Mouse (Mus musculus) megakaryocyte-erythroid progenitor cell, adult 5-6 weeks (primary cell): ENCODE data around the gene Spo11. TPM values are rescaled to one million over a fixed set of nuclear protein-coding genes. Genes with fewer than 3 reads are reported as not detected.
A peak's percentile ranks its signal among the peaks of the same experiment; 100 is the strongest.

ENCODE experiments used
- ATAC-seq: replicated peaks from 2 replicates; pipeline ENCODE4 v1.8.0; 2016; ENCODE audit warnings: mild to moderate bottlenecking, inconsistent platforms; ENCODE audit not compliant: severe bottlenecking, poor library complexity, low FRiP score, low TSS enrichment
- total RNA-seq, 2 experiments: library from RNA; stranded (forward) in 1 of 2; stranded (reverse) in 1 of 2; fragments of 200-1000, 215-1000 nt in 1 of 2; fragments of >200 nt in 1 of 2; fragmentation: Nextera tagmentation in 1 of 2; gene quantifications; 2 replicates each; pipeline ENCODE4 v1.2.3; 2014 to 2017

The Spo11 gene
- total RNA-seq, 2 experiments from 2014 or later, result 2.1 TPM; not detected in 1

DNA sequence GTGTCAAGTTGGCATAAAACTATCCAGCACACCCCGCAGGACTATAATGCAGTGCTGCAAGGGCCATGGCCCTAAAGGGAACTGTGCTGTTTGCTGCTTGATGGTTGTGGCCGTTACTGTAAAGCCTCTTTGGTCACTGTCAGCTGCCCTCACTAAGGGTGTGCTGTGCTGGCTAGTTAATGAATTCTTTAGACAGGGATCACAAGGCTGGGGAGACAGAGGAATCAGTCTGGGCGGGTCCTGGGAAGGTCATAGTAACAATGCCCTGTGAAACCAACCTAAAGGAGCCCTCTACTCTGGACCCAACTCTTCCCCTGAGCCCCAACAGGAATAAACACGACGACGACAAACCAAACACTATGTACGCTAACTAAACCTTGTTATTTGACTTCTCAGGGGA is 21.0 kb downstream of the Spo11 start:
- ATAC-seq, result no peak

DNA sequence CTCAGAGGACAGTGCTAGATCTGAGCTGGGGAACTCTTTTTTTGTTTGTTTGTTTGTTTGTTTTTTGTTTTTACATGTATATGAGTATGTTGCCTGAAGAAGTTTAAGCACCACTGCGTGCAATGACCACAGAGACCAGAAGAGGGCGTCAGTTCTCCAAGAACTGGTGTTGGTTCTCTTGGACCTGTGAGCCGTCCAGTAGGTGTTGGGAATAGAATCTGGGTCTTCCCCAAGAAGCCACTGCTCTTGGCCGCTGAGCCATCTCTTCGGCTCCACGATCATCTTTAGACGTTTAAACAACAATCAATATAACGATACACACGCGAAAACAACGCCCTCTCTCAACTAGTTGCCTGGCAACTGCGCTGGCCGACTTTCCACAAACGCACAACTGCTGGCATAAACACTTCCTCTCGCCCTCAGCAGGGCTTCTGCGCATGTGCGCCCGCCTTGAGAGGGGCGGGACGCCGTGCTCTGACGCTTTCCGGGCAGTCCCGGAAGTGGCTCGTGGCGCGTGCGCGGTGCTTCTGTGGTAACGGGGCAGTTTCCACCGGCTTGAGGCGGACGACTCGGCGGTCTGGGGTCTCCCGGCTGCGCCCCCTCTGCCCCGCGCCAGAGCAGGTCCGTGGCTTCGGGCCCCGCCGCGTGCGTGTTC is 22.3 kb downstream of the Spo11 start, which contains the start of gene Rae1:
Gene Rae1, plus strand, starts transcription at position 488 of the 655 bp plus-strand sequence.
- ATAC-seq, result peak; percentile 92

DNA sequence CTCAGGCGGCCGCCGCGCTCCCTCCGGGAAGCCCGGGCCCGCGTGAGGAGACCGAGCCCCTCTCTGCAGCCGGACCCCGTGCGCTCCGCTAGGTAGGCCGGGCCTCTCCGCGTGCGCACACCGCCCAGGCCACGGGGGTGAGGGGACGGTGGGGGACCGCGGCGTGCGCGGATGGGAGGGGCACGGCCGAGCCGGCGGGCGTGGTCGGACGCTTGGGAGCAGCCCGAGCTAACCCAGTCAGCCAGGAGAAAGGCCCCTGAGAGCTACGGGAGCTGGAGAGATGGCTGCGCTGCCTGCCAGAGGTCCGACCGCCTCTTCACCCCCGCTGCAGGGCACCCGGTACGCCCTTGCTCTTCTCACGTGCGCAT is 22.8 kb downstream of the Spo11 start:
- ATAC-seq, result peak; percentile 62

DNA sequence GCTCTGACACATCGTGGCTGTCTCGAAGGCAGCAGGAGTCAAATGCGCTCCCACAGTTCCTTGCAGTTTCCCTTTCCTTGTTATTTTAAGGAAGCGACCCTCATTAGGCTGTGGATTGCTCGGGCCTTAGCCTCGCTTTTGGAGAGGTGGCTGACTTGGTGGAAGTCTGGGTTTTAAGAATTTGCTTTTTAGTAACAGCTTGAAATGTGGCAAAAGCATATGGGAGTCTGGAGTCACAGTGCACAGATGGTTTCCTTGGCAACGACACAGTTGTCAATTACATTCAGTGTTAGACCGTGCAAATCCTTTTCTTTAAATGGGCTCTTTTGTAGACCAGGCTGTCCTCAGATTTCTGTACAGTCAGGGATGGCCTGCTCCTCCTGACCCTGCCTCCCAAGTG is 23.4 kb downstream of the Spo11 start:
- no peak for ATAC-seq

DNA sequence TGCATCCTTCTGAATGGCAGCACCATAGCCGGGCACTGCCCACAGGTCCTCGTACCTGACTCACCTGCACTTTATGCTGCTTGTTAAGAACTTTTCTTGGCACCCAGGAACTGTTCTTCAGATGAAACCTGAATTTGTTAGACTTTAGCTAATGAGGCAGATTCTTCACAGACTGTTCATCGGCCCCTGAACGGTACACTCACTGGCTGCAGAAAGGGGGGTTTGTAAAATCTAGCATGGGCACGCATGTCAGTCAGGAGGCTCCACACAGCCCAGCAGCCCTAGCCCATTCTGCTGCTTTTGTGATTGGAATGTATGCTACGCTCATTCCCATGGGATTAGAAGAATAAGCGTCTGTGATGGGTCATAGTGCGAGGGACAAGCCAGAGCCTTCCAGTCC is 26.2 kb downstream of the Spo11 start:
- ATAC-seq, result no peak

DNA sequence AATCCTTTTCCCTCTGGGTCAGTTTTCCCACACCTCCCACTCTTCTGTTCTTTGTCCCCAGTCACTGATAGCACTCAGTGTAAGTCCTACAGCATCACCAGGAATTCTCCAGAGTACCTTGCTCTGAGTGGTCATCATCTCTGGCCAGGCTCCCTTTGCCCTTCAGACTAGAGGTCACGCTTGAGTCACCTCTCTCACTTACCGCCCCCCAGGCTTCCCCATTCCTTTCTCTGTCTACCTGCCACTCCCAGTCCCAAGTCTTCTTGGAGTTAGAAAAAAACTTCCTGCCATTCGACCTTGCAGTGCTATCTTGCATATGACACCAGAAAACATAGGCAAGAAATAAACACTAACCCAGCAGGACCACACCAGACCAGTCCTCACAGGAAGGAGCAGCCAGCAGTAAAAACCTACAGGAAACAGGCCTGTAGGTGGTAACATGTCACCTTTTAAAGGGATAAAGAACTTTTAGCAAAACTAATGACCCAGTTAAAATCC is 32.8 kb downstream of the Spo11 start:
- ATAC-seq, result no peak

DNA sequence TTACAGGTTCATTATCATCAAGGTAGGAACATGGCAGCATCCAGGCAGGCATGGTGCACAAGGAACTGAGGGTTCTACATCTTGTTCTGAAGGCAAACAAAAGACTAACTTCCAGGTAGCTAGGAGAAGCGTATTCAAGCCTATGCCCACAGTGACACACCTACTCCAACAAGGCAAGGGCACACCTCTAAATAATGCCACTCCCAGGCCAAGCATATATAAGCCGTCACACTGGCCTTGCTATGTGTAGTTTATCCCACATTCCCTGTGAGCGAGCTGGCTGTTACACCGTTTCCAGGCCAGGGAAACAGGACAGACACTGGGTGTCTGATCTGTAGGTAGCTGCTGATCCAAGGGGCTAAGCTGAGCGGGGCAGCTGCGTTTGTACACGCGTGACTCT is 33.9 kb downstream of the Spo11 start:
- ATAC-seq, result no peak

DNA sequence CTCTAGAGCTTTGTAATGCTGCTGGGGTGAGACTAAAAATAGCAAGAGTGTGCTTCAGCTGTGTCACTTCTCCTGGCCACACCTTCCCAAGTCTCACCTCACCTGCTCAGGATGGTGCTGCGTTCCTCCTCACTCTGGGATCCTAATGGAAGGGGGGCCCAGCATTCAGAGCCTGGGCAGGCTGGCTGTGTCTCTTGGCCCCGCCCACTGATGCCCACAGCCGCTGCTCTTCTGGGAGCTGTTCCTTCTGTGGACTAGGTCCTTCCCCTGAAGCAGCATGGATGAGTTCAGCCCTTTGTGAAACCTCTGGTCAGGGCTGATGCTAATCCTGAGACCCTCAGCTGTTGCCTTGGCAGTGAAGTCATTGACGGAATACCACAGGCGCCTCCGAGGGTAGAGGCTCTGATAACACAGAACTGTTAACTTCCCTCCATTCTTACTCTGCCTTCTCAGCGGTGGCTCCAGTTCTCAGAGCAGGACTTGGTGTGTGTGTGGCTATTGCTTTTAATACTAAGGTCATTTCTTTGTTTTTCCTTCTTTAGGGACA is 37.3 kb downstream of the Spo11 start:
- ATAC-seq, result no peak

DNA sequence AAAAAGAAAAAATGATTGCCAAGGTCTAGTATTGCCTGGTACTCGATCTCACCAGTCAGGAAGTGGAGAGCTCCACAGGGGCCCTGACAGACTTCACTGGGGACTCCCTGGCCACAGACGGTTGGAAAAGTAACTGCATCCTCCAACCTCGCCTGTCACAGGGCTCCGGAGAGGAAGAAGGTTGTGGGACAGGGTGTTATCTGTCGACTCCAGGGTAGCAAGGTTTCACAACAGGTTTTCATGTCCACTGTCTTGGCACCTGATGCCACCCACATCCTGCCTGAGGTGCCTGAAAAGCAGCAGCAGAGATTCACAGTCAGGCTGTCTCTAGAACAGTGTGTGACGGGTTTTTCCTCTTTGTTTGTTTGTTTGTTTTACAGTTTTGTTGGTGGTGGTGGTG is 40.4 kb downstream of the Spo11 start:
- ATAC-seq, result peak; percentile 49

DNA sequence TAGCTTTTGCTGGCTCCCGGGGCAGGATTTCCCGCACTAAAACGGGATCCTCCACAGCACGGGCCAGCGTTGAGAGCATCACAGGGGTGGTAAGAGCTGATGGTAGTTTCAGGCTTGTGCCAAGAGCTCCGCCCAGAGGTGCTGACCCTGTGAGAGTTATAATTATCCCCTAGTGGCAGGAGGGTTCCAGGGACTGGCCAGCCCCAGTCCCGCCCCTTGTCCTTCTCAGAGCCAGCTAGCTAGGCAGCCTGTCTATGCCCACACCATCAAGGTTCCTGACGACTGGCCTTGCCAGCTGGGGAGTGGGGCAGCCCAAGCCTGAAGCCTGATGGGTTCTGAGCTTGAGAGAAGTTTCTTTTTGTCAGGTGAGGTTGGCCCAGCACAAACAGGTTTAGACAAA is 41.1 kb downstream of the Spo11 start:
- ATAC-seq, result peak; percentile 14; the same call in 1 of the 2 replicates

DNA sequence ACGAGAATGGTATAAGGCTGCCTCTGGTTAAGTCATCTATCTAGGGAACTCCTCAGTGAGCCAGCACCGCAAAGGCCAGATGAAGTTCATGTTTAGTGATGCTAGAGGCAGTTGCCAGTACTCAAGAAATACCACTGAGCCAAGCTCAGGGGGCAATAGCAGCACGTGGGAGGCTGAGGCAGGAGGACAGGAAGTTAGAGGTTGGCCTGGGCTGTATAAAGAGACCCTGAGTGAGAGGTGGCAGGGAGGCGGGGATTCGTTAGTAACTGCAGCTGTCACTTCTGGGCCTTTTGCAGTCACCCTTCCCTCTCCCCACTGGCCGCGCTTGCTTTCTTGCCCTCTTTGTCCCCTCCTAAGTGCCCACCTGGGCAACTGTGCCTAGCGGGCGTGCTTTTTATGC is 41.8 kb downstream of the Spo11 start:
- no peak for ATAC-seq

DNA sequence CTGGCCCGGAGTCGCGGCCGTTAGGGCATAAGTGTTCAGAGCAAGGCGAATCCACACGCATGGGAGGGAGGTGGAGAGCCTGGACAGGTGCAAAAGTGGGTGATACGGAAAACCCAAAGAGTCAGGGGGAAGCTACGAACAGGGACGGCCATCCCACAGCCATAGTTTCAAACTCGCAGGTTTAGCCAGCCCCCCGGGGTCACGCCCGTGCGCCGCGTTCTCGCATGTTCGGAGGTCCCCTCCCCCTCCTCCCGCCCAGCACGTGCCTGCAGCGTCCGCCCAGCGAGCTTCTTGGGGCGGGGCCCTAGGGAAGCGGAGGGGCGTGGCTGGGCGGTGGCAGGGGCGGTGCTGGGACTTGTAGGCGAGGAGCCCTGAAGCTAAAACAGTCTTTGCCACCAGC is 42.3 kb downstream of the Spo11 start:
- ATAC-seq, result peak; percentile 69

DNA sequence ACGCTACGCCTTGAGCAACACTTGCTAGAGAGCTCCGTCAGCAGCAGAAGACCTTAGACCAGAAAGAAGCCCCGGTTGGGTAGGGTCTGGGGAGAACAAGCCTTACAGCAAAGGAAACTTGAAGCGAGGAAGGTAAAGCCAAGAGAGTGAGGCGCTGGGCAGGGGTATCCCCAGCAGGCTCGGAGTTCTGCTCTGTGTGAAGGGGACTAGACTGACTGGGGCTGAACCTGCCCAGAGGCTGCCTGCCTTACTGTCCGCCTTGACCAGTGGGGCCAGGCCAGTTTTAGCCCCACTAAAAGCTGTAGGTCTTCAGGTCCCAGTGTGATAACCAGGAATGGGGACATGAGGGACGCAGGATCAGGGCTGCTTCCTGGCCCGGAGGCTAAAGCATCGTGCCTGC is 42.9 kb downstream of the Spo11 start, which contains the start of gene Rbm38:
Gene Rbm38, plus strand, starts transcription at position 69 of the 400 bp plus-strand sequence.
- ATAC-seq, result no peak

DNA sequence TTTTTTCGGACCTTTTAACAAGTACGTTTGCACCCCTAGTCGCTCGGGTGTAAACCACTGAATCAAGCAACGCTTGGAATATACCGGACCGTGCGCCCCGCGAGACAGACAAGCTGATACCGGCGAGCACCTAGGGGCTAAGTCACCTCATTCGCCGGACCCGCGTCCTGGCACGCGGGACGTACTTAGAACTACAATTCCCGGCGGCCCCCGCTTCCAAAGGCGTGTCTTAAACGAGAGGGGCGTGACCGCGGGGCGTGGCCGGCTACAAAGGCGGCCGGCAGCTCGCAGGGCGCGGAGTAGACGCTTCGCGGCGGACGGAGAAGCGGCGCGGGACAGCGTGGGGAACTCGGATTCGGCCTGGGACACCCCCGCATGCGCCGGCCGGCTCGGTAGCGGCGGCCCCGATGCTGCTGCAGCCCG is 44.1 kb downstream of the Spo11 start:
- peak; percentile 48 for ATAC-seq

DNA sequence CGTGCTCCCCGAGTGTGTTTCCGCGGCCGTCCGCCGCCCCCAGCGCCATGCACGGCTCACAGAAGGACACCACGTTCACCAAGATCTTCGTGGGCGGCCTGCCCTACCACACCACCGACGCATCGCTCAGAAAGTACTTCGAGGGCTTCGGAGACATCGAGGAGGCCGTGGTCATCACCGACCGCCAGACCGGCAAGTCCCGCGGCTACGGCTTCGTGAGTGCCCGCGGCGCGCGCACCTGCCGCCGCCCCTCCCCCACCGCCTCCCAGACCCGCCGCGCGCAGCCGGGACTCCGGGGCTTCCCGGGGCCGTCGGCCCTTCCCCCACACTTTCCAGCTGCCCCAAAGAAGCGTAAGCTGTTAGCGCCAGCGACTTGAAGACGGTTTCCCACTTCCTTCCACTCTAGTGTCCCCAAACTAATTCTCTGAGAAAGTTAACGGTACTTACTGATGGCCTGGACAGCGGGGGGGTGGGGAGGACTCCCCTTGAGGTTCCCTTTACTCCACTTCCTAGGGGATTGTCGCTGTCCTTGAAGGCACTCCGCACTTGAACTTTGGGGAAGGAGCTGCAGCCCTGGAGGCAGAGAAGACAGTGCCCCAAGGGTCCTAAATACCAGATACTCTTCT is 44.7 kb downstream of the Spo11 start:
- ATAC-seq, result no peak

DNA sequence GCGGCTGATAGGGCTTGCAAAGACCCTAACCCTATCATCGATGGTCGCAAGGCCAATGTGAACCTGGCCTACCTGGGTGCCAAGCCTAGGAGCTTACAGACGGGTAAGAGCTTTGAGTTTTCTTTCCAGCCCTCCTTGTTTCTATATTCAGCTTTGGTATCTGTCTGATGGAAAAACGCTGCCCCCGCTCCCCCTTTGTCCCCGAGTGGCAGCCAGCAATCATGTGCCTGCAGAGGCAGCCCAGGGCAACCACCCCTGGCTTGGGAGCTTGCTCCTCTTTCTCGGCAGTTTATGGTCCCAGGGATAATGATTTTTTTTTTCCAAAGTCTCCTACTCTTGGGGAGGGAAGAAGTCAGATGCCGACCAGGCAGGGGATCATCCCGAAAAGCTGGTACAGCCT is 45.3 kb downstream of the Spo11 start:
- no peak for ATAC-seq

DNA sequence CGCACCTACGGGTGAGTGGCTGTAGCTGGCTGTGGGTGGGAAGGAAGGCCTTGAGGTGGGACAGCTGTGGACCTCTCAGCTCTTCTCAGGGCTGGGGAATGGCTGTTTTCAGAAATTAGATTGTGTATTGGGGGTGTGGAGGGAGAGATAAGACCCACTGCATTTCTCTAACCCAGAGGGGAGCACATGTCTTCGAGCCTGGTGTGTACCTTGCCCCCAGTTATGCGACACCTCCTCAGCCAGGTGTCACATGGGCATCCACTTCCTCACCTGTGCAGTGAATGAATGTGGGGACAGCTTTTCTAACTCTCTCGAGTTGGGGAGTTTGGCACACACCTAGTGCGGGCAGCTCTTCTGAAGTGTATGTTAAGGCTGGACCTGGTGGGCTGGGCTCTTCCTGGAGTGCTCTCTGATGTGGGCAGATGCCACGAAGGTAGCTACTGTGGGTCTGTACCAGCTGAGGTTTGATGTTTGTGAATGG is 45.9 kb downstream of the Spo11 start:
- peak; percentile 16 for ATAC-seq

DNA sequence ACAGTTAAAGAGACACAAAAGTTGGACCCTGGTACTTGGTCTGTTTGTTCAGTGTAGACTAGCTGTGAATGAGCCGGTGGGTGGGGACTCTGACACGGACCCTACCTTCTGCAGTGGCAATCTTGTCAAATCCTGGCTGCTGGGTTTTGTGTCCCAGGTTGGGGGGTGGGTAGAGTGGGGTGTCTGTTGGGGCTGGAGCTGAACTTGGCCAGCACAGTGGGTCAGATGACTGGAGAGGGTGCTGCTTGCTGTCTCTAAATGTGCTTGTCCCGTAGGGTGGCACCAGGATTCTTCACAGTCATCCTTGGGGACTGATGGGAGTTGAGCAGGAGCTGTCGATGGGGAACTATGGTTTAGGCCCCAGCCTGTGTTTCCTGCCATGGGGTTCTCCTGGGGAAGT is 46.5 kb downstream of the Spo11 start:
- no peak for ATAC-seq

DNA sequence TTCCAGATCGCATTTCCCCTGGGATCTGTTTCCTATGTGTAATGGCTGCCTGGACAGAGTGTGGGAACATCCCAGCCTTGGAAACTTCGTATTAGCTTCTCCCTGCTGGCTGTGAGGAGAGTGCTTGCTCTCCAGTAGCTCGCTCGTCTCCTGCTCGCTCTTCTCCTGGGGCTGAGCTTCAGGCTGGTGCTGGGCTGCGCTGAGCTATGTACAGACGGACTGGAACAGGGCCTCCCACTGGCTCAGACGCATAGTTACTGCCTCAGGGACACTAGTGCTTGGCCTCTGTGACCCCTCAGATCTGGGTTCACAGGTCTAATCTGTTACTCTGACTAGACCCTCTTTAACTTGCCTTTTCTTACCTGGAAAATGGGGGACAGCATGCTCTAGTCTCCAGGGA is 46.9 kb downstream of the Spo11 start:
- no peak for ATAC-seq

DNA sequence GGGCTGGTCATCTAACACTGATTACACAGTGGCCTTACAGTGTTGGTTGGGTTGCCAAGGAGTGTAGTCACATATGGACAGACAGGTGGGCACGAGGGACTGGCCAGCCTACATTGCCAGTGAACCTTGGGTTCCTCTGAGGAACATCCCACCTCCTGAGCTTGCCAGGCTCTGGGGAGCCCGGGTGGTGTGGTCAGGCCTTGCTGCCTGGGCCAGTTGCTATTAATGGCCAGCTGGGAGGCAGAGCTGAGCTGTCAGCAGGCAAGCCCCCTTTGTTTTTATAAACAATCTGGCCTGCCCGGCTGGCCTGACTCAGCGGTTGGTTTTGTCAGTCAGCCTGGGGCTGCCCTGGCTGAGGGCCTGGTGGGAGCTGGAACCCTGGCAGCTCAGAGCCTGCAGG is 47.4 kb downstream of the Spo11 start:
- no peak for ATAC-seq

DNA sequence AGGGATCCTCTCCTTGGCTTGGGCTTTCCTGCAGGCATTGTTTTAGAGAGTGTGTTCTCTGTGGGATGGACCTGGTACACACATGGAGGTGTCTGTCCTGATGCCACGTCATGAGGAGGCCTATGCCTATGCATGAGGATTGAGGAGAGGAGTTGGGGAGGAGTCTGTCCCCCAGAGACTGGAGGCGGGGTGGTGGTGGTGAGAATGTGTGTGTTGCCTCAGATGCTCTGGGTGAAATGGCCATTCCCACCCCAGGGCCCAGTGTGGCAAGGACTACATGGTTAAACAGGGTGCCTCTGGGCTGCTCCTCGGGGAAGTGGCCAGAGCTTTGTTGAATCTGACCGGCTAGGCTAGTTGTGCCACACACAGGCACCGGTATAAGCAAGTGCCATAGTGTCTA is 48.8 kb downstream of the Spo11 start:
- no peak for ATAC-seq
